Mouse (Mus musculus) small intestine, adult 2 months (tissue): Measurements from ENCODE around the gene Flnb.

Experiments used
- CTCF ChIP-seq: fragments of 200-500 bp; IDR thresholded peaks from 2 replicates; pipeline ENCODE4 v1.5.1; 2012; ENCODE audit warnings: low read depth, mild to moderate bottlenecking, control low read depth, inconsistent platforms, low read length, moderate library complexity, mixed read lengths; ENCODE audit not compliant: insufficient replicate concordance, insufficient read length; ENCODE audit errors: extremely low read depth
- POLR2A ChIP-seq: fragments of 200-500 bp; IDR thresholded peaks from 2 replicates; pipeline ENCODE4 v1.6.1; 2012; ENCODE audit warnings: low read depth, mild to moderate bottlenecking, control low read depth, inconsistent platforms, low read length, moderate library complexity

- TF ChIP-seq POLR2A: no peak
- TF ChIP-seq CTCF: no peak
Observed at GRCm38 (mm10) chr14:7791061-7791531, 26.7 kb upstream of the Flnb start.
